Mouse (Mus musculus): Measurements from ENCODE around the gene Dpp10. TPM values are rescaled to one million over a fixed set of nuclear protein-coding genes. Genes with fewer than 3 reads are reported as not detected.

Gene Dpp10
- total and polyA plus RNA-seq, 2 experiments from 2014 or later = 16.4 to 62.2 TPM

DNA sequence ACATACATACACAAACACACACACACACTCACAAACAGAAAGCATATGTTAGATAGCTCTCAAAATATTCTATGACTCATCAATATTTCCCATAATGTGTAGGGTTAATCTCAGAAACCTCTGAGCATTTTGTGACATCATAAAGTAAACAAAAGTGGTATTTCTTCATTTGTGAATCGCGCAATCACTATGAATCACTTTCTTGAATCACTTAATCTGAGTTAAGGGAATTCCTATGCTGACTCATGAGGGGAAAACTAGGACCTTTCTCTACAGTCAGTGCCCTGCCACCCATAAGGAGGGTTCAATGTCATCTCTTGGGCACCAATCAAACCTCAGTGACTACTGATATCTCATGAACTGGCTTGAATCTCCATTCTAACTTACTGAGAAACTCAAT lies 465.2 kb downstream of the Dpp10 start:
- ATAC-seq (no peak), DNase-seq (no peak)
- no peaks in the 10 kb centered on the region for H3K36me3 ChIP-seq (ENCODE audit: insufficient read depth)
- H3K4me3 ChIP-seq (ENCODE audit: low read depth, low read length) = no peak overlapping the region
- H3K9me3 ChIP-seq (ENCODE audit: low read length) = no peaks in the 10 kb centered on the region
- H3K9ac ChIP-seq = no peak overlapping the region
- no peak overlapping the region for H3K4me2 ChIP-seq (ENCODE audit: low read depth)
- TF ChIP-seq CTCF (IDR thresholded peaks at IDR 0.05; ENCODE audit: low read depth) = no peak
- H3K4me1 ChIP-seq (ENCODE audit: insufficient read depth) = no peaks in the 10 kb centered on the region
- 97% methylated on average over 2 of the region's 2 CpGs for WGBS
- H3K27me3 ChIP-seq (ENCODE audit: insufficient read depth, low read length) = no peaks in the 10 kb centered on the region
- no peak overlapping the region for H3K27ac ChIP-seq (ENCODE audit: low read depth, low read length)

- no peak for TF ChIP-seq CTCF (IDR thresholded peaks at IDR 0.05; ENCODE audit: low read depth)
- H3K36me3 ChIP-seq (ENCODE audit: insufficient read depth) = no peaks in the 10 kb centered on the region
- H3K27ac ChIP-seq (ENCODE audit: low read depth, low read length) = no peak overlapping the region
- H3K4me2 ChIP-seq (ENCODE audit: low read depth) = no peak overlapping the region
- no peaks in the 10 kb centered on the region for H3K9me3 ChIP-seq (ENCODE audit: low read length)
- no peak overlapping the region for H3K9ac ChIP-seq
- DNase-seq (no peak), ATAC-seq (no peak)
- H3K27me3 ChIP-seq (ENCODE audit: insufficient read depth, low read length) = no peaks in the 10 kb centered on the region
- no peak overlapping the region for H3K4me3 ChIP-seq (ENCODE audit: low read depth, low read length)
- no peaks in the 10 kb centered on the region for H3K4me1 ChIP-seq (ENCODE audit: insufficient read depth)
- 83% methylated on average over 1 of the region's 1 CpGs for WGBS
Observed at GRCm38 (mm10) chr1:123573713-123574112, 471.6 kb downstream of the Dpp10 start.

GRCm38 (mm10) chr1:123542496-123542895 lies 502.9 kb downstream of the Dpp10 start:
- H3K27ac ChIP-seq (ENCODE audit: low read depth, low read length) = no peak overlapping the region
- WGBS = 96% methylated on average over 1 of the region's 1 CpGs
- H3K4me2 ChIP-seq (ENCODE audit: low read depth) = no peak overlapping the region
- H3K36me3 ChIP-seq (ENCODE audit: insufficient read depth) = no peaks in the 10 kb centered on the region
- H3K27me3 ChIP-seq (ENCODE audit: insufficient read depth, low read length) = no peaks in the 10 kb centered on the region
- no peak for ATAC-seq
- no peak for DNase-seq
- H3K9me3 ChIP-seq (ENCODE audit: low read length) = no peaks in the 10 kb centered on the region
- no peak overlapping the region for H3K9ac ChIP-seq
- TF ChIP-seq CTCF (IDR thresholded peaks at IDR 0.05; ENCODE audit: low read depth) = no peak
- no peak overlapping the region for H3K4me3 ChIP-seq (ENCODE audit: low read depth, low read length)
- no peaks in the 10 kb centered on the region for H3K4me1 ChIP-seq (ENCODE audit: insufficient read depth)

DNA sequence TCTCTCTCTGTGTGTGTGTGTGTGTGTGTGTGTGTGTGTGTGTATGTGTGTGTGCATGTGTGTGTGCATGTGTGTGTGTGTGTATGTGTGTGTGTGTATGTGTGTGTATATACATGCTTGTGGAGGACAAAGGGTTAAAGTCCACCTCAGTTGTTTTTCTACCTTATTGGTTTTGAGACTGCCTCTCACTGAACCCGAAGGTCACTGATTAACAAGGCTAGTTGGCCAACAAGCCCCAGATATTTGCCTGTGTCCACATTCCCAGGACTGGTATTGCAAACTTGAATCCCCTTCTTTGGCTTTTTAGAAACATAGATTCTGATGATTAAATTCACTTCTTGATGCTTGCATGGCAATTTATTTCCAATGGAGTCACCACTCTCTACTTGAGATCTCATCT lies 577.6 kb downstream of the Dpp10 start:
- Histone ChIP-seq H3K4me2 (ENCODE audit: low read depth) (no peak overlapping the region), H3K4me1 (ENCODE audit: insufficient read depth) (no peaks in the 10 kb centered on the region), H3K27ac (ENCODE audit: low read depth, low read length) (no peak overlapping the region), H3K4me3 (ENCODE audit: low read depth, low read length) (no peak overlapping the region), H3K9me3 (ENCODE audit: low read length) (no peaks in the 10 kb centered on the region), H3K36me3 (ENCODE audit: insufficient read depth) (no peaks in the 10 kb centered on the region), H3K27me3 (ENCODE audit: insufficient read depth, low read length) (no peaks in the 10 kb centered on the region), H3K9ac (no peak overlapping the region)
- DNase-seq = no peak
- 60% methylated on average over 1 of the region's 1 CpGs for WGBS
- ATAC-seq = no peak
- TF ChIP-seq CTCF (IDR thresholded peaks at IDR 0.05; ENCODE audit: low read depth) = no peak

- no peak overlapping the region for H3K27ac ChIP-seq (ENCODE audit: low read depth, low read length)
- no peak for ATAC-seq
- TF ChIP-seq CTCF (IDR thresholded peaks at IDR 0.05; ENCODE audit: low read depth) = peak; percentile 41
- H3K9ac ChIP-seq = no peak overlapping the region
- no peaks in the 10 kb centered on the region for H3K36me3 ChIP-seq (ENCODE audit: insufficient read depth)
- H3K9me3 ChIP-seq (ENCODE audit: low read length) = no peaks in the 10 kb centered on the region
- no peak for DNase-seq
- H3K4me3 ChIP-seq (ENCODE audit: low read depth, low read length) = no peak overlapping the region
- H3K4me2 ChIP-seq (ENCODE audit: low read depth) = no peak overlapping the region
- WGBS = 69% methylated on average over 1 of the region's 1 CpGs
- H3K27me3 ChIP-seq (ENCODE audit: insufficient read depth, low read length) = no peaks in the 10 kb centered on the region
- H3K4me1 ChIP-seq (ENCODE audit: insufficient read depth) = no peaks in the 10 kb centered on the region
Observed at GRCm38 (mm10) chr1:123414163-123414562, 631.2 kb downstream of the Dpp10 start.

DNA sequence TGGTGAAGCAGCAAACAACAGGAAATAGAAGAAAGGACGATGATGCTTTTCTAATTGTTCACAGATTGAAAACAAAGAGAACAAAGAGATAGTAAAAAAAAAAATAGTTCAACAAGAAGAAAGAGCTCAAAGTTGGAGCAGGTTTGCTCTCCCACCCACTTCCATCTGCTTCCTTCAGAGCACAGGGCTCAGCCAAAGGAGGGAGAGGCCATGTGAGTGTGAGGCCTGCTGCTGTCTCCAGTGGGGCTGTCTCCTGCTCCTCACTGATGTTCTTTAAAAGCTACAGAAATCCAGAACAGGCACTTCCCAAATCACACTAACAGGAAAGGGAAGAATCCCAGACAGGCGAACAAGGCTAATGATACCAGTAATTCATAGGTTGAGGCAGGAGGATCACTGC lies 694.1 kb downstream of the Dpp10 start:
- ATAC-seq = no peak
- Histone ChIP-seq H3K4me1 (ENCODE audit: insufficient read depth) (no peaks in the 10 kb centered on the region), H3K4me3 (ENCODE audit: low read depth, low read length) (no peak overlapping the region), H3K36me3 (ENCODE audit: insufficient read depth) (no peaks in the 10 kb centered on the region), H3K27ac (ENCODE audit: low read depth, low read length) (no peak overlapping the region), H3K4me2 (ENCODE audit: low read depth) (no peak overlapping the region), H3K9me3 (ENCODE audit: low read length) (no peaks in the 10 kb centered on the region), H3K9ac (no peak overlapping the region), H3K27me3 (ENCODE audit: insufficient read depth, low read length) (no peaks in the 10 kb centered on the region)
- DNase-seq = no peak
- TF ChIP-seq CTCF (IDR thresholded peaks at IDR 0.05; ENCODE audit: low read depth) = no peak
- 73% methylated on average over 2 of the region's 2 CpGs for WGBS

GRCm38 (mm10) chr1:123337877-123338276 lies 707.5 kb downstream of the Dpp10 start:
- Histone ChIP-seq H3K27ac (ENCODE audit: low read depth, low read length) (no peak overlapping the region), H3K27me3 (ENCODE audit: insufficient read depth, low read length) (no peaks in the 10 kb centered on the region), H3K36me3 (ENCODE audit: insufficient read depth) (no peaks in the 10 kb centered on the region), H3K9me3 (ENCODE audit: low read length) (no peaks in the 10 kb centered on the region), H3K4me2 (ENCODE audit: low read depth) (no peak overlapping the region), H3K4me3 (ENCODE audit: low read depth, low read length) (no peak overlapping the region), H3K4me1 (ENCODE audit: insufficient read depth) (no peaks in the 10 kb centered on the region), H3K9ac (no peak overlapping the region)
- TF ChIP-seq CTCF (IDR thresholded peaks at IDR 0.05; ENCODE audit: low read depth) = no peak
- ATAC-seq (no peak), DNase-seq (no peak)
- WGBS = 76% methylated on average over 1 of the region's 1 CpGs

- no peaks in the 10 kb centered on the region for H3K4me1 ChIP-seq (ENCODE audit: insufficient read depth)
- no peak for TF ChIP-seq CTCF (IDR thresholded peaks at IDR 0.05; ENCODE audit: low read depth)
- no peaks in the 10 kb centered on the region for H3K27me3 ChIP-seq (ENCODE audit: insufficient read depth, low read length)
- H3K4me2 ChIP-seq (ENCODE audit: low read depth) = no peak overlapping the region
- DNase-seq = no peak
- no peak for ATAC-seq
- H3K4me3 ChIP-seq (ENCODE audit: low read depth, low read length) = no peak overlapping the region
- H3K36me3 ChIP-seq (ENCODE audit: insufficient read depth) = no peaks in the 10 kb centered on the region
- no peak overlapping the region for H3K27ac ChIP-seq (ENCODE audit: low read depth, low read length)
- no peak overlapping the region for H3K9ac ChIP-seq
- H3K9me3 ChIP-seq (ENCODE audit: low read length) = no peaks in the 10 kb centered on the region
- 92% methylated on average over 2 of the region's 2 CpGs for WGBS
Observed at GRCm38 (mm10) chr1:123316886-123317285, 728.5 kb downstream of the Dpp10 start.
